Mouse (Mus musculus): ENCODE data around the gene Hoxd9. TPM values are rescaled to one million over a fixed set of nuclear protein-coding genes. Genes with fewer than 3 reads are reported as not detected.

Hoxd9 gene
- total RNA-seq, 1 experiment from 2014 or later = 3.8 TPM

- no peak for DNase-seq
These were observed 14.0 kb upstream of the Hoxd9 start for GRCm38 (mm10) chr2:74683471-74683951.

GRCm38 (mm10) chr2:74684106-74684505, 13.4 kb upstream of the Hoxd9 start:
- DNase-seq = no peak

- DNase-seq = no peak
These were observed 12.4 kb upstream of the Hoxd9 start for GRCm38 (mm10) chr2:74685059-74685603.

GRCm38 (mm10) chr2:74686301-74686987, 11.1 kb upstream of the Hoxd9 start:
- peak; percentile 79 for DNase-seq

GRCm38 (mm10) chr2:74686988-74687697, 10.4 kb upstream of the Hoxd9 start:
- no peak for DNase-seq

GRCm38 (mm10) chr2:74687698-74688555, 9.6 kb upstream of the Hoxd9 start:
- DNase-seq = peak; percentile 4

- peak; percentile 3 for DNase-seq
These were observed 8.5 kb upstream of the Hoxd9 start for GRCm38 (mm10) chr2:74688795-74689573.

- peak; percentile 3 for DNase-seq
These were observed 7.8 kb upstream of the Hoxd9 start for GRCm38 (mm10) chr2:74689574-74690337.

- DNase-seq = no peak
These were observed 7.2 kb upstream of the Hoxd9 start for GRCm38 (mm10) chr2:74690338-74690716.

- peak; percentile 82 for DNase-seq
These were observed 6.2 kb upstream of the Hoxd9 start, which contains the start of gene Hoxd10 for GRCm38 (mm10) chr2:74691022-74691951. Gene Hoxd10 (plus strand): TSS chr2:74691924.

- no peak for DNase-seq
These were observed 5.3 kb upstream of the Hoxd9 start for GRCm38 (mm10) chr2:74691995-74692807.

GRCm38 (mm10) chr2:74692808-74693431, 4.6 kb upstream of the Hoxd9 start:
- DNase-seq = no peak

GRCm38 (mm10) chr2:74693432-74693827, 4.1 kb upstream of the Hoxd9 start:
- no peak for DNase-seq

- no peak for DNase-seq
These were observed 3.5 kb upstream of the Hoxd9 start for GRCm38 (mm10) chr2:74694066-74694465.

- DNase-seq = no peak
These were observed 2.1 kb upstream of the Hoxd9 start for GRCm38 (mm10) chr2:74695383-74695782.

- no peak for DNase-seq
These were observed 1.6 kb upstream of the Hoxd9 start for GRCm38 (mm10) chr2:74695813-74696430.

GRCm38 (mm10) chr2:74696442-74697335, 838 bp upstream of the Hoxd9 start:
- no peak for DNase-seq

All from adrenal gland, postnatal 14 days (tissue).